Mouse (Mus musculus) heart, embryonic 14.5 days (tissue): ENCODE results near the gene Nf2. TPM values are rescaled to one million over a fixed set of nuclear protein-coding genes. Genes with fewer than 3 reads are reported as not detected.

Source experiments
- ATAC-seq: fragments of 200-750 bp; cut with Nextera tagmentation; 2 replicates; pipeline ENCODE4 v1.8.0; 2017; ENCODE audit warnings: low read depth, moderate TSS enrichment; ENCODE audit not compliant: insufficient number of reproducible peaks, insufficient read depth, low FRiP score
- H3K27ac ChIP-seq, 2 experiments: fragments of 200-500 bp in 1 of 2; fragments of 300-500 bp in 1 of 2; sonication (generic) in 1 of 2; replicated peaks in 1 of 2; 2 replicates each; pipeline ENCODE4 v1.5.1; 2012 to 2014; ENCODE audit warnings: low read depth in 2 of 2, low read length in 2 of 2, control low read depth in 1 of 2, mild to moderate bottlenecking in 1 of 2, mixed read lengths in 1 of 2; ENCODE audit not compliant: control insufficient read depth in 1 of 2, insufficient read depth in 1 of 2
- H3K27me3 ChIP-seq: fragments of 300-500 bp; sonication (generic); 2 replicates; pipeline ENCODE4 v1.6.1; 2014; ENCODE audit warnings: mild to moderate bottlenecking, low read length, control low read depth; ENCODE audit not compliant: control insufficient read depth, insufficient read depth
- H3K36me3 ChIP-seq: fragments of 300-500 bp; sonication (generic); 2 replicates; pipeline ENCODE4 v1.6.1; 2014; ENCODE audit warnings: mild to moderate bottlenecking, control low read depth, low read length, mixed read lengths; ENCODE audit not compliant: control insufficient read depth, insufficient read depth
- H3K4me1 ChIP-seq, 2 experiments: fragments of 200-500 bp in 1 of 2; fragments of 300-500 bp in 1 of 2; sonication (generic) in 1 of 2; 2 replicates each; pipeline ENCODE4 v1.6.1; 2012 to 2014; ENCODE audit warnings: low read length in 2 of 2, control low read depth in 1 of 2, mixed read lengths in 1 of 2; ENCODE audit not compliant: control insufficient read depth in 2 of 2, insufficient read depth in 2 of 2
- H3K4me2 ChIP-seq: fragments of 300-500 bp; sonication (generic); 2 replicates; pipeline ENCODE4 v1.6.1; 2014; ENCODE audit warnings: mild to moderate bottlenecking, low read length
- H3K4me3 ChIP-seq, 2 experiments: fragments of 200-500 bp in 1 of 2; fragments of 300-500 bp in 1 of 2; sonication (generic) in 1 of 2; 2 replicates each; pipeline ENCODE4 v1.5.1; 2012 to 2014; ENCODE audit warnings: low read length in 2 of 2, mild to moderate bottlenecking in 2 of 2, control low read depth in 1 of 2, low read depth in 1 of 2, moderate library complexity in 1 of 2; ENCODE audit not compliant: control insufficient read depth in 1 of 2, insufficient read depth in 1 of 2
- H3K9ac ChIP-seq: fragments of 300-500 bp; sonication (generic); 2 replicates; pipeline ENCODE4 v1.6.1; 2014; ENCODE audit warnings: mild to moderate bottlenecking, low read length
- H3K9me3 ChIP-seq: fragments of 300-500 bp; sonication (generic); 2 replicates; pipeline ENCODE4 v1.6.1; 2016; ENCODE audit warnings: low read length, control low read depth; ENCODE audit not compliant: control insufficient read depth
- WGBS: fragments of 180-500 bp; shearing (Covaris S2); extraction: QIAGEN DNeasy Blood & Tissue Kit; methylation state at CpG from one replicate; pipeline ENCODE4 v1.1.7; 2014; 5-methylcytosine and 5-hydroxymethylcytosine counted together
- polyA plus RNA-seq: library from polyadenylated mRNA; unstranded; fragments of >200 nt; fragmentation: Nextera tagmentation; extraction: Ambion mirVana; gene quantifications from 2 replicates; pipeline ENCODE4 v1.2.1, GENCODE M21; 2014

Gene Nf2
- polyA plus RNA-seq, 1 experiment from 2014 or later = 33.1 TPM

- Histone ChIP-seq H3K9me3 (no peaks in the 10 kb centered on the region), H3K4me1 (no peaks in the 10 kb centered on the region), H3K4me3 (no peak overlapping the region), H3K27me3 (no peaks in the 10 kb centered on the region), H3K27ac (no peak overlapping the region), H3K36me3 (peaks cover 18% of the 10 kb centered on the region), H3K9ac (no peak overlapping the region), H3K4me2 (no peak overlapping the region)
- WGBS = 74% methylated on average over 7 of the region's 7 CpGs
- ATAC-seq = no peak
Measured at GRCm38 (mm10) chr11:4769293-4769692, 80.0 kb downstream of the Nf2 start.

- no peak overlapping the region for H3K27ac ChIP-seq
- H3K9me3 ChIP-seq = no peaks in the 10 kb centered on the region
- peaks cover 5% of the 10 kb centered on the region for H3K27me3 ChIP-seq
- no peak for ATAC-seq
- H3K4me1 ChIP-seq = no peaks in the 10 kb centered on the region
- no peak overlapping the region for H3K4me2 ChIP-seq
- H3K9ac ChIP-seq = no peak overlapping the region
- H3K36me3 ChIP-seq = peaks cover 18% of the 10 kb centered on the region
- H3K4me3 ChIP-seq = no peak overlapping the region
- 87% methylated on average over 4 of the region's 4 CpGs for WGBS
Measured at GRCm38 (mm10) chr11:4768399-4768798, 80.9 kb downstream of the Nf2 start.

GRCm38 (mm10) chr11:4764476-4764875 is 84.9 kb downstream of the Nf2 start:
- peaks cover 25% of the 10 kb centered on the region for H3K27me3 ChIP-seq
- peaks cover 11% of the 10 kb centered on the region; the same call in 1 of the 2 replicates for H3K36me3 ChIP-seq
- ATAC-seq = no peak
- H3K4me2 ChIP-seq = no peak overlapping the region
- H3K9ac ChIP-seq = no peak overlapping the region
- peaks cover 9 to 11% of the 10 kb centered on the region in 2 experiments; a peak in 3 of 4 replicates for H3K4me1 ChIP-seq
- H3K27ac ChIP-seq = no peak overlapping the region
- no peaks in the 10 kb centered on the region for H3K9me3 ChIP-seq
- 47% methylated on average over 5 of the region's 5 CpGs for WGBS
- H3K4me3 ChIP-seq = no peak overlapping the region

GRCm38 (mm10) chr11:4763631-4764030 is 85.7 kb downstream of the Nf2 start:
- Histone ChIP-seq H3K4me2 (no peak overlapping the region), H3K4me3 (no peak overlapping the region), H3K27ac (no peak overlapping the region), H3K36me3 (peaks cover 4% of the 10 kb centered on the region; the same call in 1 of the 2 replicates), H3K27me3 (peaks cover 25% of the 10 kb centered on the region), H3K4me1 (peaks cover 9 to 11% of the 10 kb centered on the region in 2 experiments; a peak in 3 of 4 replicates), H3K9ac (no peak overlapping the region), H3K9me3 (no peaks in the 10 kb centered on the region)
- WGBS = 10% methylated on average over 5 of the region's 5 CpGs
- no peak for ATAC-seq

- Histone ChIP-seq H3K4me1 (peaks cover 9 to 11% of the 10 kb centered on the region in 2 experiments; a peak in 3 of 4 replicates), H3K4me3 (no peak overlapping the region), H3K4me2 (no peak overlapping the region), H3K27ac (no peak overlapping the region), H3K9me3 (no peaks in the 10 kb centered on the region), H3K36me3 (no peaks in the 10 kb centered on the region), H3K27me3 (peaks cover 25% of the 10 kb centered on the region), H3K9ac (no peak overlapping the region)
- no peak for ATAC-seq
- 17% methylated on average over 2 of the region's 2 CpGs for WGBS
Measured at GRCm38 (mm10) chr11:4762511-4762910, 86.8 kb downstream of the Nf2 start.

- peaks cover 9 to 11% of the 10 kb centered on the region in 2 experiments; a peak in 3 of 4 replicates for H3K4me1 ChIP-seq
- WGBS = 18% methylated on average over 6 of the region's 6 CpGs
- peaks cover 25% of the 10 kb centered on the region for H3K27me3 ChIP-seq
- no peak overlapping the region for H3K27ac ChIP-seq
- no peak overlapping the region for H3K4me3 ChIP-seq
- no peak for ATAC-seq
- no peaks in the 10 kb centered on the region for H3K9me3 ChIP-seq
- H3K36me3 ChIP-seq = no peaks in the 10 kb centered on the region
- no peak overlapping the region for H3K9ac ChIP-seq
- H3K4me2 ChIP-seq = no peak overlapping the region
Measured at GRCm38 (mm10) chr11:4761991-4762390, 87.3 kb downstream of the Nf2 start.

GRCm38 (mm10) chr11:4760438-4760837 is 88.9 kb downstream of the Nf2 start:
- Histone ChIP-seq H3K27me3 (peaks cover 25% of the 10 kb centered on the region), H3K27ac (no peak overlapping the region; a peak in 1 of 4 replicates)

GRCm38 (mm10) chr11:4757789-4758158 is 91.6 kb downstream of the Nf2 start:
- no peak overlapping the region for H3K9ac ChIP-seq
- peaks cover 9 to 11% of the 10 kb centered on the region in 2 experiments; a peak in 3 of 4 replicates for H3K4me1 ChIP-seq
- H3K4me3 ChIP-seq = no peak overlapping the region
- no peak for ATAC-seq
- H3K9me3 ChIP-seq = peaks cover 7% of the 10 kb centered on the region; the same call in 1 of the 2 replicates
- H3K27me3 ChIP-seq = peaks cover 14% of the 10 kb centered on the region
- no peaks in the 10 kb centered on the region for H3K36me3 ChIP-seq
- no peak overlapping the region for H3K27ac ChIP-seq
- H3K4me2 ChIP-seq = no peak overlapping the region
- 31% methylated on average over 4 of the region's 4 CpGs for WGBS

More at GRCm38 (mm10) chr11:4760438-4760837, 88.9 kb downstream of the Nf2 start:
- no peaks in the 10 kb centered on the region for H3K9me3 ChIP-seq
- 3% methylated on average over 4 of the region's 4 CpGs for WGBS
- H3K36me3 ChIP-seq = no peaks in the 10 kb centered on the region
- no peak; the same call in 1 of the 2 replicates for ATAC-seq
- no peak overlapping the region for H3K4me3 ChIP-seq
- no peak overlapping the region for H3K9ac ChIP-seq
- H3K4me2 ChIP-seq = no peak overlapping the region
- peaks cover 9 to 11% of the 10 kb centered on the region in 2 experiments; a peak in 3 of 4 replicates for H3K4me1 ChIP-seq
